Mouse (Mus musculus): Measurements from ENCODE around the gene Calm4. TPM values are rescaled to one million over a fixed set of nuclear protein-coding genes. Genes with fewer than 3 reads are reported as not detected.
A peak's percentile ranks its signal among the peaks of the same experiment; 100 is the strongest.

The Calm4 gene
- total RNA-seq, 2 experiments from 2014 or later, result not detected

- no peak for DNase-seq
Measured at GRCm38 (mm10) chr13:3861251-3861650, 23.7 kb downstream of the Calm4 start.

GRCm38 (mm10) chr13:3862325-3862724 lies 24.8 kb downstream of the Calm4 start:
- DNase-seq, result no peak

GRCm38 (mm10) chr13:3862922-3863580 lies 25.5 kb downstream of the Calm4 start:
- no peak for DNase-seq

GRCm38 (mm10) chr13:3865648-3866354 lies 28.2 kb downstream of the Calm4 start:
- peak; percentile 52 for DNase-seq

GRCm38 (mm10) chr13:3866355-3867052 lies 28.9 kb downstream of the Calm4 start:
- no peak for DNase-seq

- no peak for DNase-seq
Measured at GRCm38 (mm10) chr13:3867158-3867557, 29.6 kb downstream of the Calm4 start.

GRCm38 (mm10) chr13:3869901-3870300 lies 32.3 kb downstream of the Calm4 start:
- DNase-seq, result no peak

GRCm38 (mm10) chr13:3872832-3873231 lies 35.3 kb downstream of the Calm4 start:
- DNase-seq, result no peak

GRCm38 (mm10) chr13:3876448-3876847 lies 38.9 kb downstream of the Calm4 start:
- no peak for DNase-seq

GRCm38 (mm10) chr13:3877185-3877584 lies 39.6 kb downstream of the Calm4 start:
- no peak for DNase-seq

- DNase-seq, result no peak
Measured at GRCm38 (mm10) chr13:3877679-3878220, 40.2 kb downstream of the Calm4 start.

GRCm38 (mm10) chr13:3886663-3887062 lies 49.1 kb downstream of the Calm4 start:
- DNase-seq, result no peak

Other genes starting within 250 kb of the Calm4 start
- 10 to 100 TPM; 18.7 to 27.2 TPM for gene Fam208b, start 226.6 kb upstream of the Calm4 start, total RNA-seq (2021)
- gene Asb13, start 203.7 kb upstream of the Calm4 start, total RNA-seq (2021), result 10 to 100 TPM; 11.1 to 12.4 TPM
- not detected for gene Calml3, start 33.4 kb upstream of the Calm4 start, total RNA-seq (2021)
- gene Calm5, start 16.4 kb downstream of the Calm4 start, total RNA-seq (2021), result not detected
- gene Net1, start 80.5 kb downstream of the Calm4 start, total RNA-seq (2021), result 10 to 100 TPM; 56.1 to 98.2 TPM
- not detected for gene Tubal3, start 80.5 kb downstream of the Calm4 start, total RNA-seq (2021)
- not detected for gene Ucn3, start 107.6 kb downstream of the Calm4 start, total RNA-seq (2021)
- 10 to 100 TPM; 18.1 to 35.3 TPM for gene Akr1c14, start 211.3 kb downstream of the Calm4 start, total RNA-seq (2021)

All from adrenal gland, postnatal 10 days (tissue).